Mouse (Mus musculus) liver, adult 2 months (tissue): Measurements from ENCODE around the gene Fuca1.

ENCODE experiments used
- CTCF ChIP-seq: fragments of 200-500 bp; IDR thresholded peaks from 2 replicates; pipeline ENCODE4 v1.5.1; 2011; ENCODE audit warnings: low read depth, low read length, control low read depth
- POLR2A ChIP-seq: fragments of 200-500 bp; IDR thresholded peaks from 2 replicates; pipeline ENCODE4 v1.6.1; 2011; ENCODE audit warnings: low read length, control low read depth; ENCODE audit not compliant: insufficient read depth; ENCODE audit errors: extremely low read depth

DNA sequence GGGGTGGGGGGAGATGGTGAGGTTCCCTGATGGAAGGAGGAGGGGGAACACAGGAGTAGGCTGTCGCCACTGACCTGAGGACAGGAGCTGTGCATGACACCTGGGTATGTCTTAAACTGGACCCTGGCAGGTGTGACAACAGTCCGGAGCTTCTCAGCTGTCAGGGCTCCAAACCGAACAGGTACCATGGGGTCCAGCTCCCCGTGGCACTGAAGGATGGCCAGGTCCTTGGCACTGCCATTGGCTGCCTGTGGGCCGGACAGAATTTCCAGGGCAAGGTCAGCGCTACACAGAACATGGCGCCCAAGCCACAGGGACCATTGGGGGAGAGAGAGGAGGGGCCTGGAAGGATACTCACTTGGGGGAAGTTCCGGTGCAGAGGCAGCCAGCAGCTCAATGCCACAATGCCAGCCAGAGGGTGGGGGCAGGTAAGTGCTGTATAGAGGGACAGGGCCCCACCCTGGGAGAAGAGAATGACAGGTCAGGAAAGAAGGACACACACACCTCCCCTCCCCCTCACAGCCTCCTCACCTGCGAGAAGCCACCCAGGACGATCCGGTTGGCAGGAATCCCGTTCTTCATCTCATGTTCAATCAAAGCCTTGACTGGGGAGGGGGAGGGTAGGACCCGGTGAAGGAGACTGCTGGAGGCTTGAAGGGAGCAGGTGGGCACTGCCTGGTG lies 48.7 kb downstream of the Fuca1 start:
- no peak for TF ChIP-seq POLR2A
- TF ChIP-seq CTCF: no peak
